Mouse (Mus musculus) bone marrow macrophage, adult 2 months (primary cell): Measurements from ENCODE around the gene Cib4.

Source experiments
- CTCF ChIP-seq: IDR thresholded peaks from 2 replicates; pipeline ENCODE4 v1.5.1; 2012; ENCODE audit warnings: low read depth, mild to moderate bottlenecking, low read length, moderate library complexity
- POLR2A ChIP-seq: IDR thresholded peaks from 2 replicates; pipeline ENCODE4 v1.6.1; 2012; ENCODE audit warnings: mild to moderate bottlenecking, low read depth, low read length, borderline replicate concordance

GRCm38 (mm10) chr5:30513111-30513510 is 32.5 kb downstream of the Cib4 start:
- TF ChIP-seq CTCF (no peak), POLR2A (no peak)
